Mouse (Mus musculus): ENCODE data around the gene Trim71. TPM values are rescaled to one million over a fixed set of nuclear protein-coding genes. Genes with fewer than 3 reads are reported as not detected.

Gene Trim71
- polyA plus RNA-seq, 1 experiment from 2014 or later, result 0.15 TPM

- H3K27ac ChIP-seq, result no peak overlapping the region
- H3K4me1 ChIP-seq, result peaks cover 10% of the 10 kb centered on the region
- no peaks in the 10 kb centered on the region for H3K36me3 ChIP-seq (replicated peaks)
- peaks cover 8% of the 10 kb centered on the region; the same call in 1 of the 2 replicates for H3K27me3 ChIP-seq (replicated peaks)
- H3K4me3 ChIP-seq, result no peak overlapping the region
- ATAC-seq (replicated peaks), result no peak
- H3K9me3 ChIP-seq, result no peaks in the 10 kb centered on the region
- 87% methylated on average over 5 of the region's 5 CpGs for WGBS
- H3K4me2 ChIP-seq, result no peak overlapping the region
- no peak overlapping the region for H3K9ac ChIP-seq
These were observed 4.7 kb upstream of the Trim71 start for GRCm38 (mm10) chr9:114568682-114569474.

DNA sequence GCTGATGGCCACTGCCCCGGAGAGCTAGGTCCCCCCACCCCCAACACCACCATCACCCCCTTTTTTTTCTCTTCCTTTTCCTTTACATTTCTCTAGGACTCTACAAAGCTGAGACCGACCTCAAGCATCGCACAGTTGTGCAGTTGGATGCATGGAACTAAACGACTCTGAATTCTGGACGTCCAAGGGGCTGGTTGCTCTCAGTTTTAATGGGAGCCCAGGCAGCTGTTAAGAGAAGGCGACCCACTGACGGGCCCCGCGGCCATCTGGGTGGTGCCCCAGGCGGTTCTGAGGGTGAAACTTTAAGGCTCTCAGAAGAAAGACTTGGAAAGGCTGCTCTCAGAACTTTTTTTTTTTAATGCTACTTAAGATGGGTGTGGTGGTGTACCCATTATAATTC is 498 bp upstream of the Trim71 start:
- H3K36me3 ChIP-seq (replicated peaks), result no peaks in the 10 kb centered on the region
- no peak for ATAC-seq (replicated peaks)
- H3K27me3 ChIP-seq (replicated peaks), result peaks cover 47% of the 10 kb centered on the region
- peak overlapping the region; percentile 67 for H3K4me3 ChIP-seq
- peak overlapping the region; percentile 89 for H3K4me2 ChIP-seq
- H3K9ac ChIP-seq, result no peak overlapping the region
- peaks cover 37% of the 10 kb centered on the region for H3K4me1 ChIP-seq
- under 1% methylated on average over 10 of the region's 10 CpGs for WGBS
- no peaks in the 10 kb centered on the region for H3K9me3 ChIP-seq
- H3K27ac ChIP-seq, result no peak overlapping the region

GRCm38 (mm10) chr9:114562919-114563751 is 1.0 kb downstream of the Trim71 start:
- peak overlapping the region; percentile 29; the same call in 1 of the 2 replicates for H3K27ac ChIP-seq

DNA sequence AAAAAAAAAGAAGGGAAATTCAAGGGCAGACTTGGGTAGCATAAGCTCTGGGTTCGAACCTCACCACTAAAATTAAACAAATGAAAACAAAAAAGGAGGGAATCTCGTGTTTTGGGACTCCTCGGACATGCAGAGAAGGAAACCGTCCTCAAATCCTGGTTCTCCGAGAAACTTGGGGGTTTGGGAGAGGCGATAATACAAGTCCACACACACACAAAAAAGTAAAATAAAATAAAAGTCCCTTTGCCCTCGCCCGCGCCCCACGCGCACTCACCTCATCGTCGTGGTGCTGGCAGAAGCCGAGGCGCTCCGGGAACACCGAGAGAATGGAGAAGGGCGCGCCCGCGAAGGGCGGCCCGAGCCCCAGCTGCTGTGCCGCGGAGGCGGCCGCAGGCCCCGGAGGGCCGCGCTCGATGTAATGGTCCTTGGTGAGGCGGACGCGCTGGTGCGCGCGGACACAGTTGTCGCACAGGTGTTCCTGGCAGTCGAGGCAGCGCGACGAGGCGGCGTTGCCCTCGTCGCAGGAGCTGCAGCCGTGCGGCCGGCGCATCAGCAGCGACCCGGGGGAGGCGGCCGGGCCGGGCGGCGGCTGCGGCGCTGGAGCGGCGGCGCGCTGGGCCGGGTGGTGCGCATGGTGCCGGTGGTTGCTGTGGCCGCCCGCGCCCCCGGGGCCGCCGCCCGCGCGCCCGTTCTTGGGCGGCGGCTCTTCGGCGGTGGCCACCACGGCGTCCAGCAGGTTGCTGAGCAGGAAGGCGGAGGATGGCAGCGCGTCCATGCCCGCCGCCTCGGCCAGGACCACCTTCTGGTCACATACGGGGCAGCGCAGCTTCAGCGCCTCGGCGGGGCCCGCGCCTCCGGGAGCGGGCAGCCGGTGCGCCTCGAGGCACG is 1.9 kb downstream of the Trim71 start:
- Histone ChIP-seq H3K27ac (no peak overlapping the region), H3K9me3 (no peaks in the 10 kb centered on the region), H3K4me2 (peak overlapping the region; percentile 89), H3K4me3 (peak overlapping the region; percentile 67), H3K9ac (peak overlapping the region; percentile 51; the same call in 1 of the 2 replicates), H3K27me3 (replicated peaks) (peaks cover 64% of the 10 kb centered on the region), H3K4me1 (peaks cover 37% of the 10 kb centered on the region), H3K36me3 (replicated peaks) (no peaks in the 10 kb centered on the region)
- peak; percentile 25; the same call in 1 of the 2 replicates for ATAC-seq (replicated peaks)
- WGBS, result under 1% methylated on average over 98 of the region's 101 CpGs

More at GRCm38 (mm10) chr9:114562919-114563751, 1.0 kb downstream of the Trim71 start:
- Histone ChIP-seq H3K4me1 (peaks cover 37% of the 10 kb centered on the region), H3K9me3 (no peaks in the 10 kb centered on the region), H3K36me3 (replicated peaks) (no peaks in the 10 kb centered on the region), H3K9ac (peak overlapping the region; percentile 51), H3K4me3 (peak overlapping the region; percentile 67), H3K4me2 (peak overlapping the region; percentile 89), H3K27me3 (replicated peaks) (peaks cover 60% of the 10 kb centered on the region)
- under 1% methylated on average over 114 of the region's 122 CpGs for WGBS
- peak; percentile 78 for ATAC-seq (replicated peaks)

DNA sequence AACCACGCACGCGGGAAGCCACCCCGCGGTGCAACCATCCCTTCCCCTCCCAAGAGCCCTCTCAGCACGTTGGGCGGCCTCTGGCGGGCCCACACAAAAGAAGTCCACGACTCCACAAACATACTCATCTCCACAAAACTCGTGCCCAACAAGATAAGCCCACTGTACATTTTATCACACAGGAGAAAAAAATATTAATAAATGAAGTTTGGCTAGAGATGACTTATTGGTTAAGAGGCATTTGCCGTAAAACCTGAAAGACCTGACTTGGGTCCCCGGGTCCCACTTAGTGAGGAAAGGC is 2.5 kb downstream of the Trim71 start:
- WGBS, result under 1% methylated on average over 12 of the region's 12 CpGs
- Histone ChIP-seq H3K4me3 (peak overlapping the region; percentile 6; the same call in 1 of the 2 replicates), H3K27ac (no peak overlapping the region), H3K9me3 (no peaks in the 10 kb centered on the region), H3K4me1 (peaks cover 37% of the 10 kb centered on the region), H3K36me3 (replicated peaks) (no peaks in the 10 kb centered on the region), H3K9ac (no peak overlapping the region), H3K27me3 (replicated peaks) (peaks cover 69% of the 10 kb centered on the region), H3K4me2 (peak overlapping the region; percentile 89)
- ATAC-seq (replicated peaks), result no peak

- Histone ChIP-seq H3K27me3 (replicated peaks) (peaks cover 69% of the 10 kb centered on the region), H3K4me3 (peak overlapping the region; percentile 6; the same call in 1 of the 2 replicates)
- WGBS, result 2% methylated on average over 36 of the region's 36 CpGs
These were observed 3.1 kb downstream of the Trim71 start for GRCm38 (mm10) chr9:114560771-114561670.

DNA sequence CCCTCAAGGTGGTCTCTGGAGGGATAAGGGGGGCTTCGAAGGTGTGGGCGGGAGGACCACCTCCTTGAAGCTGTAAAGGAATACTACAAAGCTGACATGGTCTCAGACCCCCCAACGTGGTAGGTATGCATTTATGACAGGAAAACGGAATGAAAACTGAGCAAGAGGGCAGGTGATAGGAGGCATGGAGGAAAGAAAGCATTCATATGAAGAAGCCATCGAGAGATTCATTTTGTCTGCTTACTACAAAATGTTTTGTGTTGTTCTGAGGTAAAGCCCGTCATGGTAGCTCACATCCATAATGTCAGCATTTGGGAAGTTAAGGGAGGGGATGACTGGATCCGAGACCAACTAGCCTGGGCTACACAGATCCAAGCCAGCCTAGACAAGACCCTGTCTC is 4.0 kb downstream of the Trim71 start:
- Histone ChIP-seq H3K4me3 (no peak overlapping the region), H3K9ac (no peak overlapping the region), H3K4me1 (peaks cover 37% of the 10 kb centered on the region), H3K27ac (no peak overlapping the region), H3K36me3 (replicated peaks) (no peaks in the 10 kb centered on the region), H3K27me3 (replicated peaks) (peaks cover 69% of the 10 kb centered on the region), H3K9me3 (no peaks in the 10 kb centered on the region), H3K4me2 (no peak overlapping the region)
- 14% methylated on average over 7 of the region's 7 CpGs for WGBS
- no peak for ATAC-seq (replicated peaks)

More at GRCm38 (mm10) chr9:114560771-114561670, 3.1 kb downstream of the Trim71 start:
- Histone ChIP-seq H3K36me3 (replicated peaks) (no peaks in the 10 kb centered on the region), H3K27ac (no peak overlapping the region), H3K9me3 (no peaks in the 10 kb centered on the region), H3K9ac (no peak overlapping the region), H3K4me1 (peaks cover 37% of the 10 kb centered on the region), H3K4me2 (peak overlapping the region; percentile 89)
- ATAC-seq (replicated peaks), result no peak

- Histone ChIP-seq H3K9me3 (no peaks in the 10 kb centered on the region), H3K4me2 (no peak overlapping the region), H3K4me3 (no peak overlapping the region), H3K9ac (no peak overlapping the region), H3K36me3 (replicated peaks) (no peaks in the 10 kb centered on the region), H3K27me3 (replicated peaks) (peaks cover 43% of the 10 kb centered on the region), H3K4me1 (peaks cover 18% of the 10 kb centered on the region), H3K27ac (no peak overlapping the region)
- 23% methylated on average over 7 of the region's 7 CpGs for WGBS
- no peak for ATAC-seq (replicated peaks)
These were observed 7.1 kb downstream of the Trim71 start for GRCm38 (mm10) chr9:114557086-114557485.

DNA sequence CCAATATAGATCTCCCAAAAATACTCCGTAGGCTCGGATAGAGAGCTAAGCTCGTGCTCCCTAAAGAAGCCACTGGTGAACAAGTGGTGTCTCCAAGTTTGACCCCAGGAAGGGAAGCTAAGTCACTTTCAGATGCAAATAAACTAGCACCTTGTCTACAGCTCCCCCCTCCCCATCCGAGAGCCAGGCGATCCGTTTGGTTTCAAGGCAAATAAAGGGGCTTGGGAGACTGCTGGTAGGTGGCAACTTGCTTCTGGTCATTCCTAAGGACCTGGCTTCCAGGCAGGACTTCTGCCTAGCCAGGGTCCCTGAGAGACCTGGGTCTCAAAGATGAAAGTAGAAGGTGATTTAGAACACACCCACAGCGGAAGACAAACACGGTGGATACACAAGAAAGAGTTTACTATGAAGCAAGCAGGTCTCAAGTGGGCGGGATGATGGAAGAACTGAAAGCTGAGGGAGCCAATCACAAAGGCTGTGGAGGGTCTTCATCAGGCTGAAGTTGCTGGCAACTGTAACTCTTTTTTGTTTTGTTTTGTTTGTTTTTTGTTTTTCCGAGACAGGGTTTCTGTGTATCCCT is 7.8 kb downstream of the Trim71 start:
- H3K4me1 ChIP-seq, result peaks cover 13% of the 10 kb centered on the region; the same call in 1 of the 2 replicates
- ATAC-seq (replicated peaks), result no peak
- H3K9me3 ChIP-seq, result no peaks in the 10 kb centered on the region
- H3K4me3 ChIP-seq, result no peak overlapping the region
- H3K9ac ChIP-seq, result no peak overlapping the region
- no peak overlapping the region for H3K27ac ChIP-seq
- no peaks in the 10 kb centered on the region for H3K36me3 ChIP-seq (replicated peaks)
- no peak overlapping the region for H3K4me2 ChIP-seq
- H3K27me3 ChIP-seq (replicated peaks), result peaks cover 35% of the 10 kb centered on the region
- 37% methylated on average over 10 of the region's 10 CpGs for WGBS

DNA sequence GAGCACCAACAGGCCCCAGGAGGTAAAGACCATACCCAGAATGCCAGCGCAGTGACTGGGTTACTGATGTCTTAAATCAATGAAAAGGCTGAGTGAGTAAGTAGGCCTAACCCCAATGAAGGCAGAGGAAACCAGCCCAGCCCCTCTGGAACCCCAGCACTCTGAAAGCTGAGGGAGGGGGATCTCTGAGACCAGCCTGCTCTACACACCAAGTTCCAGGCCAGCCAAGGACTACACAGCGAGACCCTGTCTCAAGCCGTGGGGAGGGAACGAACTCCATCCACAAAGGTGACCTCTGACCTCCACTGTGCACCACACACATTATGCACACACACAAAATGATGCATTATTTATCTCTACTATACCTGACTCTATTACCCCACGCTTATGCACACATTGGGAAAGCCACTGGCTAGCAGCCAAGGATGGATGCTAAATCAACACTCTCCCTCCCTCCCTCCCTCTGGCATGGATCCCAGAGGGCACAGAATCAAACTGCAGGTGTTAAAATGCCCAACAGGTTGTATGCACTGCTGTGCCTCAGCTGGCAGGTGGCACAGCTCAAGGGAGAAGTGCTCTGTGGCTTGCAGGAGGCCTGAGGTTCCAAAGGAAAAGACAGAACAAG is 9.7 kb downstream of the Trim71 start:
- H3K4me3 ChIP-seq, result no peak overlapping the region
- ATAC-seq (replicated peaks), result peak; percentile 42; the same call in 1 of the 2 replicates
- H3K4me1 ChIP-seq, result peaks cover 7% of the 10 kb centered on the region; the same call in 1 of the 2 replicates
- no peak overlapping the region for H3K4me2 ChIP-seq
- no peak overlapping the region for H3K27ac ChIP-seq
- WGBS, result 46% methylated on average over 5 of the region's 5 CpGs
- H3K9me3 ChIP-seq, result no peaks in the 10 kb centered on the region
- H3K27me3 ChIP-seq (replicated peaks), result peaks cover 21% of the 10 kb centered on the region
- no peaks in the 10 kb centered on the region for H3K36me3 ChIP-seq (replicated peaks)
- H3K9ac ChIP-seq, result no peak overlapping the region
